Mouse (Mus musculus) lung, postnatal 0 days (tissue): ENCODE measurements around the gene Slc24a2.

Source experiments
- CTCF ChIP-seq: IDR thresholded peaks from 2 replicates; pipeline ENCODE4 v1.5.1; 2016; ENCODE audit warnings: antibody characterized with exemption, mild to moderate bottlenecking
- EP300 ChIP-seq: IDR thresholded peaks from 2 replicates; pipeline ENCODE4 v1.6.1; 2016; ENCODE audit warnings: antibody characterized with exemption, mild to moderate bottlenecking, control low read depth

- no peak for TF ChIP-seq CTCF
- TF ChIP-seq EP300: no peak
Measured at GRCm38 (mm10) chr4:87047131-87047530, 183.1 kb downstream of the Slc24a2 start.
